Mouse (Mus musculus) liver (tissue): ENCODE data around the gene Olfr157.
"Not testable (repeated sequence)": the region's sequence is repeated elsewhere in the genome, so short reads cannot be mapped to it uniquely, and the experiment has no call there.

Experiments used
- DNase-seq: peaks from one replicate; pipeline ENCODE4 v3.0.0-alpha.2; 2020; ENCODE audit warnings: mixed read lengths

Olfr157 gene

DNA sequence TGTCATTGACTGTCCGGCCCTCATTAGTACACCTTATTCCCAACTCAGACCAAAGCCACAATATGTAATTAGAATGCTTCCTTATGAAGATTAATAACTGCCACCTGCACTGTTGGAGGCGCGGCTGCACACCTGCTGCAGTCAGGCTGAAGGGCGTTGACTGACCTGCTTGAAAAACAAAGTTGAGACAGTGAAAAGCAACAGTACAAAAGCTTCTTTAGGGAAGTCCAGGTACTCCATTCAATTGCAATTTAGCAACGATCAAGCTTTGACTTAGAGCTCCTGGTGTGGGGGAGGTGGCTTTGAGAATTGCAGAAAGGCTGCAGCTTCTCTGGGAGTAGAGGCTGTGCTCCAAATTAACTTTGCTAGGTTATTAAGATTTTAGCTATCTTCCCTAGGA, 44.2 kb downstream of the Olfr157 start:
- not testable (repeated sequence) for DNase-seq

DNA sequence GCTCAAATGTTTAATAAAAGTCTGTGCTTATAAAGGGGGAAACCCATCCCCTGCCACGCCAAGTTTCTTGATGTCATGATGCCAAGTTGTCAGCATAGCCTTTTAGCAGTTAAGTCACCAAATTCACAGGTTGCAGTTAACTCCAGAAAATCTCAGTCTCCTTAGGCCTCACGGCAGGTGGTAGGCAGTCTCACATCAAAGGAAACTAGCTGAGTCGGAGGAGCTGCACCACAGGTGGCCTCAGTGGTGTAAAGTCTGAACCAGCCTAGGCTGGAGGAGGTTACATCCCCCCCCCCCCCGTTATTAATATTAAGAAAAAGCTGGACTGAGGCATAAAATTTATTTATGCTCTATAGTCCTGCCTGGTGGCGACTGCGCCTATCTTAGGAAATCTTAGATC, 44.7 kb downstream of the Olfr157 start:
- no peak for DNase-seq
